Mouse (Mus musculus) bone marrow, adult 2 months (tissue): ENCODE measurements around the gene Lrrc74a.

Source experiments
- CTCF ChIP-seq: fragments of 200-500 bp; IDR thresholded peaks from 2 replicates; pipeline ENCODE4 v1.5.1; 2011; ENCODE audit warnings: low read length, control low read depth; ENCODE audit not compliant: control insufficient read depth, insufficient read depth
- POLR2A ChIP-seq: fragments of 200-500 bp; IDR thresholded peaks from 2 replicates; pipeline ENCODE4 v1.6.1; 2011; ENCODE audit warnings: low read depth, mild to moderate bottlenecking, control low read depth, low read length, borderline replicate concordance; ENCODE audit not compliant: control insufficient read depth

- TF ChIP-seq CTCF (no peak), POLR2A (no peak)
Observed at GRCm38 (mm10) chr12:86793830-86794229, 59.7 kb downstream of the Lrrc74a start.
